In the genomic region with DNA sequence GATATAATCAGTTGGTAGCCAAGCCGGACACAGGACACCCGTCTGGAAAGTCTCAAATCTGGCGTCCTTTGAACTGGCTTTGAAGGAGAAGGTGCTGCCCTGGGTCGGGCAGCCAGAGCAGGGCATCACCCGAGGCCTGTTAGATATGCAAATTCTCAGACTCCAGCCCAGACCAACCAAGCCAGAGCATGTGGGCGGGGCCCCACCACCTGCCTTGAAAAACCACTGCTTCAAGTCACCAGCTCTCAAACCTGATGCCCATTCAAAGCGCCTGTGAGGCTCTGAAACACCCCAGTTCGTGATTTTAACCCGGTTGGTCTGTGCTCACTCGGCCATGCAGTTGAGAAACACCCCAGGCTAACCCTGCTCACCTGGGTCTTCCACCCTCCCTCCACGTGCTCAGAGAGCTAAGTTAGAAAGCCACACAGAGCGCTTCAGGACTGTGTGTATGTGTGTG, we compare ENCODE assay signal across 17 mouse cellular contexts.
A peak's percentile ranks its signal among the peaks of the same experiment; 100 is the strongest.
DNase-seq lines count a peak whose midpoint lies in the region; ATAC-seq and TF ChIP-seq lines count a peak whose summit lies in the region.
"Had no signal": no experiment of that assay in that cellular context is flagged by ENCODE, and none has a peak within 500 bp of the region (broad histone marks: within the 10 kb centered on the region; RNA-seq: fewer than 3 reads in every experiment).

No protein-coding gene starts in this region.

- intact Hi-C loops in heart, postnatal 14 days (cut with DNase I), result no loop called here

- TF ChIP-seq EP300 in lung, postnatal 0 days (IDR thresholded peaks at IDR 0.05), result no peak

- H3K9me3 ChIP-seq in lung, postnatal 0 days (ENCODE audit: low read length), result no peaks in the 10 kb centered on the region
- H3K9me3 ChIP-seq: intestine, embryonic 15.5 days; neural tube, embryonic 12.5 days had no signal

- H3K36me3 ChIP-seq in lung, postnatal 0 days (ENCODE audit: insufficient read depth, low read length), result no peaks in the 10 kb centered on the region
- H3K36me3 ChIP-seq: intestine, embryonic 15.5 days; limb, embryonic 13.5 days; neural tube, embryonic 12.5 days had no signal

- WGBS in lung, postnatal 0 days, result 45% methylated on average over 12 of the region's 12 CpGs

- DNase-seq in lung, postnatal 0 days (ENCODE audit: low spot score), result peak; percentile 28
- DNase-seq in lung, postnatal 36 days, result no peak
- DNase-seq in kidney, adult 18-20 months, result peak; percentile 41
- peak; percentile 39 to 59 for DNase-seq in kidney, postnatal 36 days
- DNase-seq in heart, postnatal 14 days, result no peak
- no peak for DNase-seq in thymus, postnatal 10 days (ENCODE audit: low spot score in 2 of 2)
- DNase-seq in adrenal gland, adult 8-10 months, result no peak
- DNase-seq: adrenal gland, postnatal 25 days; cerebellum, postnatal 36 days; gastrocnemius, postnatal 36 days; layer of hippocampus, postnatal 36 days; midbrain, embryonic 14.5 days had no signal

- no peak overlapping the region for H3K9ac ChIP-seq in lung, postnatal 0 days (replicated peaks; ENCODE audit: low read depth)
- H3K9ac ChIP-seq: intestine, embryonic 15.5 days; limb, embryonic 13.5 days; neural tube, embryonic 12.5 days had no signal

- no peak overlapping the region for H3K27ac ChIP-seq in lung, postnatal 0 days (ENCODE audit: low read length)
- H3K27ac ChIP-seq: intestine, embryonic 15.5 days; limb, embryonic 13.5 days; neural tube, embryonic 12.5 days had no signal

- no peak overlapping the region for H3K4me3 ChIP-seq in lung, postnatal 0 days (ENCODE audit: low read depth, low read length)
- H3K4me3 ChIP-seq: erythroblast, embryonic 14.5 days; intestine, embryonic 15.5 days; limb, embryonic 13.5 days; neural tube, embryonic 12.5 days had no signal

- H3K27me3 ChIP-seq in lung, postnatal 0 days (replicated peaks; ENCODE audit: insufficient read depth, low read length), result 0 out of 2 replicates have a peak, but pooled peaks cover 2% of the 10 kb centered on the region
- H3K27me3 ChIP-seq: intestine, embryonic 15.5 days; limb, embryonic 13.5 days; neural tube, embryonic 12.5 days had no signal

- no peak overlapping the region for H3K4me2 ChIP-seq in lung, postnatal 0 days (replicated peaks; ENCODE audit: low read depth, low read length)
- H3K4me2 ChIP-seq: intestine, embryonic 15.5 days; limb, embryonic 13.5 days; neural tube, embryonic 12.5 days had no signal

- no peak for TF ChIP-seq CTCF in lung, postnatal 0 days (IDR thresholded peaks at IDR 0.05)

- 0 out of 2 replicates have a peak, but pooled peaks have one; percentile 41 for ATAC-seq in lung, postnatal 0 days
- ATAC-seq: CD4-positive, CD25-positive, alpha-beta regulatory T cell, adult 4 months; intestine, embryonic 15.5 days had no signal

- peaks cover 7% of the 10 kb centered on the region; the same call in 1 of the 2 replicates for H3K4me1 ChIP-seq in lung, postnatal 0 days (ENCODE audit: insufficient read depth, low read depth, low read length)
- H3K4me1 ChIP-seq: neural tube, embryonic 12.5 days had no signal

Comparison
In these comparisons a context has a peak if more than half of its experiments do, and no peak if none do; other contexts are left out.
1. DNase-seq: peak in lung, postnatal 0 days (single experiment), kidney, adult 18-20 months (single experiment) and kidney, postnatal 36 days (2 of 2); none in lung, postnatal 36 days (single experiment), heart, postnatal 14 days (0 of 2), thymus, postnatal 10 days (0 of 2) and adrenal gland, adult 8-10 months (single experiment).